Mouse (Mus musculus): ENCODE results near the gene Mrpl30.

The Mrpl30 gene

GRCm38 (mm10) chr1:37903178-37903577, 12.9 kb downstream of the Mrpl30 start:
- DNase-seq = no peak

- no peak for DNase-seq
These were observed 22.5 kb downstream of the Mrpl30 start for GRCm38 (mm10) chr1:37912751-37913150.

GRCm38 (mm10) chr1:37916393-37916792, 26.1 kb downstream of the Mrpl30 start, which contains the start of gene Lyg2:
Gene Lyg2, minus strand, starts transcription at chr1:37916493.
- DNase-seq = no peak

GRCm38 (mm10) chr1:37917666-37918065, 27.4 kb downstream of the Mrpl30 start:
- no peak for DNase-seq

GRCm38 (mm10) chr1:37918096-37918495, 27.8 kb downstream of the Mrpl30 start:
- DNase-seq = no peak

GRCm38 (mm10) chr1:37922536-37922935, 32.3 kb downstream of the Mrpl30 start:
- DNase-seq = no peak

GRCm38 (mm10) chr1:37925971-37926370, 35.7 kb downstream of the Mrpl30 start:
- DNase-seq = no peak

- no peak for DNase-seq
These were observed 41.5 kb downstream of the Mrpl30 start for GRCm38 (mm10) chr1:37931806-37932205.
